Mouse (Mus musculus) ES-E14 (cell line): ENCODE data around the gene Ranbp17. TPM values are rescaled to one million over a fixed set of nuclear protein-coding genes. Genes with fewer than 3 reads are reported as not detected.

ENCODE experiments used
- DNase-seq: peaks from one replicate; pipeline ENCODE4 v3.0.0-alpha.2; 2013; ENCODE audit warnings: low read depth, low spot score
- H3K27ac ChIP-seq: 2 replicates; pipeline ENCODE4 v1.5.1; 2012; ENCODE audit warnings: low read depth, mild to moderate bottlenecking, low read length, moderate library complexity, mixed read lengths; ENCODE audit not compliant: poor library complexity, insufficient read depth, severe bottlenecking
- H3K36me3 ChIP-seq: 2 replicates; pipeline ENCODE4 v1.6.1; 2012; ENCODE audit warnings: mild to moderate bottlenecking, low read length, moderate library complexity, mixed read lengths; ENCODE audit not compliant: control insufficient read depth, poor library complexity, insufficient read depth, severe bottlenecking
- H3K4me1 ChIP-seq, 2 experiments: fragments of 150-350 bp in 1 of 2; sonication (generic) in 1 of 2; 2 replicates each; pipeline ENCODE4 v1.6.1; 2012; ENCODE audit warnings: low read length in 2 of 2, mild to moderate bottlenecking in 1 of 2, mixed read lengths in 1 of 2; ENCODE audit not compliant: control insufficient read depth in 2 of 2, insufficient read depth in 2 of 2, poor library complexity in 1 of 2
- H3K4me3 ChIP-seq, 2 experiments: fragments of 150-350 bp in 1 of 2; sonication (generic) in 1 of 2; 2 replicates each; pipeline ENCODE4 v1.5.1; 2012; ENCODE audit warnings: low read length in 2 of 2, low read depth in 1 of 2, mild to moderate bottlenecking in 1 of 2, mixed read lengths in 1 of 2; ENCODE audit not compliant: insufficient read depth in 1 of 2, poor library complexity in 1 of 2, severe bottlenecking in 1 of 2
- H3K9ac ChIP-seq: 2 replicates; pipeline ENCODE4 v1.6.1; 2012; ENCODE audit warnings: low read depth, mild to moderate bottlenecking, low read length, mixed read lengths; ENCODE audit not compliant: poor library complexity, insufficient read depth, severe bottlenecking
- H3K9me3 ChIP-seq: fragments of 150-350 bp; sonication (generic); 2 replicates; pipeline ENCODE4 v1.6.1; 2012; ENCODE audit warnings: low read depth, mild to moderate bottlenecking, low read length; ENCODE audit not compliant: control insufficient read depth, insufficient read depth
- CHD2 ChIP-seq: IDR thresholded peaks from 2 replicates; pipeline ENCODE4 v1.6.1; 2014; ENCODE audit warnings: mild to moderate bottlenecking, low read depth, low read length, inconsistent platforms
- HCFC1 ChIP-seq: IDR thresholded peaks from 2 replicates; pipeline ENCODE4 v1.6.1; 2012; ENCODE audit warnings: low read length, inconsistent platforms, borderline replicate concordance; ENCODE audit not compliant: insufficient read depth
- MAFK ChIP-seq: IDR thresholded peaks from 2 replicates; pipeline ENCODE4 v1.6.1; 2014; ENCODE audit warnings: mild to moderate bottlenecking, low read depth, low read length, inconsistent platforms; ENCODE audit not compliant: insufficient read depth
- ZC3H11A ChIP-seq: IDR thresholded peaks from 2 replicates; pipeline ENCODE4 v1.6.1; 2012; ENCODE audit warnings: low read depth, mild to moderate bottlenecking, inconsistent platforms, low read length, borderline replicate concordance
- ZNF384 ChIP-seq: IDR thresholded peaks from 2 replicates; pipeline ENCODE4 v1.6.1; 2012; ENCODE audit warnings: low read depth, low read length, inconsistent platforms
- in situ Hi-C, 2 experiments: fragments of 600-800 bp; cut with MboI; formaldehyde crosslinking; loops; one replicate each; pipeline ENCODE4 v1.15.1; 2025; ENCODE audit warnings: low sequenced_read_pairs in 2 of 2, inconsistent platforms in 1 of 2; ENCODE audit not compliant: unreplicated experiment in 2 of 2
- total RNA-seq: library from RNA; depleted of rRNA; stranded (reverse); fragments of 300-350 nt; gene quantifications from 2 replicates; pipeline ENCODE4 v1.2.3, GENCODE M21; 2012

The Ranbp17 gene
- total RNA-seq, 1 experiment: 42.4 TPM

DNA sequence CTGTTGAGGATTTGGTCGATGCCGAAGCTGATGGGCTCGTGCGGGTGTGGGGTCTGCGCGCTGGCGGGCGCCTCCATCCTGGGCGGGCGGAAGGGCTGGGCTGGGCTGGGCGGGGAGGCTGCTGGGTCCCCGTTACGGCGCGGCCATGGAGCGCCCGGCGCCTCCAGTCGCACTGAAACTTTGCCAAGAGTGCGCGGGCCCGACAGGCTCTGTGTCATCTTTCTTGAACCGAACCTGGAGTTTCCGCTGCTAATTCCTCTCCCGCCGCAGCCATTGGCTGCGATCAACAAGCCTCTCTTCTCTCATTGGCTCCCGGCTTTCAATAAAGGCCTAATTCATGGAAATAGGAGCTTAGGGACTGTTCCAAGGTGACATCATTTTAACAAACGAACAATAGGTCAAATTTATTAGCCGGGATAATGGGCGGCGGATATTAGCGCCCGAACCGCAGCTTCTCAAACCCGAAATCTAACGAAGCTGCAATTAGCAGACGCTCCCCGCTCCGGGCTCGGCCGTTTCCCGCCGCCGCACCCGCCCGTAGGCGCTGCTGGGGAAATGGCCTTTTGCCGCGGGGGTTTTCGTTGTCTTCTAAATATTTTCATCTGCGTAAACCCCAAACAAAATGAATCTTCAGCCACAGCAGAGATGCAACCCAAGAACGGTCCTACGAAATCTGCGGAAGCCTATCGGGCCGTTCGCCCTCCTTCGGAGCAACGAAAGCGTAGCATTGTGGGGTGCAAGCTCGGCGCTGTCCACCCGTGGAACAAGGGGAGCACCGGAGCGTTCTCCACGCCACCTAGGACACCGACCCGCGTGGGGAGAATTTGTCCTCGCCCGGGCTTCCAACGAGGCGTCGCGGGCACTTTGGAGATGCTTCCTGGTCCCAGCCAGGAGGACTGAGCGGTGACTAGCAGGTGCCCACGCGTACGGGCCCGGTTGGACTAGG lies 309.9 kb downstream of the Ranbp17 start, which contains the start of gene Tlx3:
Gene Tlx3, minus strand, starts transcription at position 207 of the 946 bp plus-strand sequence.
- 0 out of 2 replicates have a peak, but pooled peaks cover under 1% of the 10 kb centered on the region for H3K36me3 ChIP-seq
- peak within 1 kb of the TSS; percentile 55 to 66 for H3K4me3 ChIP-seq
- H3K9ac ChIP-seq: peak within 1 kb of the TSS; percentile 15; the same call in 1 of the 2 replicates
- peaks cover 0 to 11% of the 10 kb centered on the region in 2 experiments; a peak in 1 of 4 replicates for H3K4me1 ChIP-seq
- in situ Hi-C loops: no loop called here
- no peak within 1 kb of the TSS for H3K27ac ChIP-seq
- TF ChIP-seq CHD2: peak; percentile 43; the same call in 1 of the 2 replicates
- no peak for TF ChIP-seq ZNF384
- TF ChIP-seq MAFK: no peak
- TF ChIP-seq ZC3H11A: no peak
- no peak for DNase-seq
- no peaks in the 10 kb centered on the region for H3K9me3 ChIP-seq

DNA sequence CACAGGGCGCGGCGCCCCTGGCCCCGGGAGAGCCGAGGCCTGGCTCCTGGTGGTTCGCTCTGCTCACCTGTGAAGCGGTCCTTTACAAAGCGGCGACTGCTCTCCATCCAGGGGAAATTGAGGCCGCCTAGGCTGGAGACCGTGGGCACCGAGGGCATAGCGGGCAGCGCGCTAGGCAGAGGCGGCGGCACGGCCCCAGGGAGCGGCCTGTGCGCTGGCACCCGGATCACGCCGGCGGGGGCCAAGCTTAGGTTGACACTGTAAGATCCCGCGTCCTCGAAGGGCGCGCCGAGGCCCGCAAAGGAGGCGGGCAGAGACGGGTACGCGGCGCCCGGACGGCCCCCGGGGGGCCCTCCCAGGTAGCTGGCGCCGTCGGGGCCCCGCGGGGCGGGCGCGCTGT lies 310.6 kb downstream of the Ranbp17 start:
- H3K4me1 ChIP-seq: peaks cover 0 to 11% of the 10 kb centered on the region in 2 experiments; a peak in 1 of 4 replicates
- H3K9ac ChIP-seq: peak overlapping the region; percentile 15; the same call in 1 of the 2 replicates
- no peak for DNase-seq
- TF ChIP-seq ZNF384 (no peak), MAFK (no peak), CHD2 (no peak), ZC3H11A (no peak), HCFC1 (no peak)
- in situ Hi-C loops: no loop called here
- H3K27ac ChIP-seq: no peak overlapping the region
- H3K9me3 ChIP-seq: no peaks in the 10 kb centered on the region
- H3K4me3 ChIP-seq: peak overlapping the region; percentile 55 to 66
- H3K36me3 ChIP-seq: no peaks in the 10 kb centered on the region

DNA sequence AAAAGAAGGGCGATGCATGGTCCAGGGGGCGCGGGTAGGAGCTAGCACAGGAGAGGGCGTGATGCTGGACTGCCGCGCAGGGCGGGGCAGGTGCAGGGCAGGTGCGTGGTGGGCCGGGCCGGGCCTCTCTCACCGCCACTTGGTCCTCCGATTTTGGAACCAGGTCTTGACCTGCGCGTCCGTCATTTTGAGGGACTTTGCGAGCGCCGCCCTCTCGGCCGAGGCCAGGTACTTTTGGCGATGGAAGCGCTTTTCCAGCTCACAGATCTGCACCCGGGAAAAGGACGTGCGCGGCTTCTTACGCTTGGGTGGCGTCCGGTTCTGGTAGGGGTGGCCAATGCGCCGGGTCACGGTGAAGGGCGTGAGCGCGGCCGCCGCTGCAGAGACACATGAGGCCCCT lies 311.2 kb downstream of the Ranbp17 start:
- no peak overlapping the region for H3K27ac ChIP-seq
- TF ChIP-seq ZNF384 (no peak), HCFC1 (no peak), ZC3H11A (no peak)
- peak overlapping the region; percentile 55 to 66; a peak in 3 of 4 replicates for H3K4me3 ChIP-seq
- H3K4me1 ChIP-seq: peaks cover 0 to 11% of the 10 kb centered on the region in 2 experiments; a peak in 1 of 4 replicates
- no peaks in the 10 kb centered on the region for H3K9me3 ChIP-seq
- DNase-seq: no peak
- no peak overlapping the region for H3K9ac ChIP-seq
- no peaks in the 10 kb centered on the region for H3K36me3 ChIP-seq
- in situ Hi-C loops: no loop called here

DNA sequence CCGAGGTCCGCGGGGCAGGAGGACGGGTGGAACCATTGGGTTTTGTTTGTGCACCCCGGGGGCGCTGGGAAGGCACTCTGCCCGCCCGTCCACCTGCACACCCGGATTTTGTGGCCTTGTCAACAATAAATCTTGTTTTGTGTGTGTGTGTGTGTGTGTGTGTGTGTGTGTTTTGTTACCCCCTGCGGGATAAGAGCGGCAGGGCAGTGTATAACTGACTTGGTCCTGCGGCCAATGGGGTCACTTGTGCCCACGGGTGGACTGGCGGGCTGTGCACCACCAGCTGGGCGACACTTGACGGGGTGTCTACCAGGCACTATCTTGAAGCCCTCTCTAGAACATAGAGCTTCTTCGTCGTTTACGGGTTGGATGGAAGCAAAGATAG lies 311.9 kb downstream of the Ranbp17 start:
- TF ChIP-seq ZC3H11A: no peak
- no peak for TF ChIP-seq ZNF384
- TF ChIP-seq MAFK: no peak
- no peak for TF ChIP-seq CHD2
- no peak for TF ChIP-seq HCFC1
- peak overlapping the region; percentile 52 to 55; a peak in 2 of 4 replicates for H3K4me3 ChIP-seq
- no peaks in the 10 kb centered on the region for H3K36me3 ChIP-seq
- peaks cover 0 to 11% of the 10 kb centered on the region in 2 experiments; a peak in 1 of 4 replicates for H3K4me1 ChIP-seq
- DNase-seq: no peak
- no peaks in the 10 kb centered on the region for H3K9me3 ChIP-seq
- no peak overlapping the region for H3K27ac ChIP-seq
- no peak overlapping the region for H3K9ac ChIP-seq
- in situ Hi-C loops: no loop called here
